Mouse (Mus musculus): ENCODE results near the gene Sirt6.

- no peak for TF ChIP-seq CTCF (IDR thresholded peaks at IDR 0.05; ENCODE audit: low read depth)
- no peak for TF ChIP-seq EP300 (IDR thresholded peaks at IDR 0.05; ENCODE audit: low read depth)
Observed at GRCm38 (mm10) chr10:81619976-81620375, 7.6 kb downstream of the Sirt6 start.

All from liver, embryonic 14.5 days (tissue).